Mouse (Mus musculus) spleen, postnatal 4 days (tissue): ENCODE measurements at regions not wholly inside any gene's neighbourhood (a gene's known extent, or its start where the extent isn't known, plus 50 kb on each side); places are given as distances from the start of the nearest gene placed in this dataset.
A peak's percentile ranks its signal among the peaks of the same experiment; 100 is the strongest.

ENCODE experiments used
- DNase-seq, 2 experiments: peaks; one replicate each; pipeline ENCODE4 v3.0.0; 2022; ENCODE audit warnings: low spot score in 2 of 2

DNA sequence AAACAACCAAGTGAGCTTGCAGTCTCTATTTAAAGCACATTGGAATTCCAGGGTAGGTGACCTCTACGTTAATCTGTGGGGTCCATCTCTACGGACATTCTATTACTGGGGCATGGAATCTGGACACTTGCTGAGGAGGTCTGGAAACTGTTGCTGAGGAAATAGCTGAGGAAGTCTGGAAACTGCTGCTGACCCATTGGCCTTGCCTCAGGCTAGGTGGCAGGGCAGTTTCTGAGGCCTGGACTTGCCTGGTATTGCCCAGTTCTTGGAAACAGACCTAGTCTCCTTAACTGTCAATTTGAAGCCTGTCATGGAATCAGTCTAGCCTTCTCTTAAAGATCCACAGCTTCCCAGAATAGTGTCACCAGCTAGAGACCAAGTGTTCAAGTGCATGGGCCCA, 51.7 kb upstream of the Eif4g2 start:
- DNase-seq: peak in 1 of 2 experiments; percentile 51
